Mouse (Mus musculus) embryonic fibroblast, embryonic 13.5 days (primary cell): ENCODE results near the gene Opalin.

Source experiments
- CTCF ChIP-seq: IDR thresholded peaks from 2 replicates; pipeline ENCODE4 v1.5.1; 2011; ENCODE audit warnings: mild to moderate bottlenecking, control low read depth, low read length, moderate library complexity, borderline replicate concordance; ENCODE audit not compliant: insufficient read depth
- POLR2A ChIP-seq: IDR thresholded peaks from 2 replicates; pipeline ENCODE4 v1.6.1; 2011; ENCODE audit warnings: low read depth, mild to moderate bottlenecking, control low read depth, low read length, moderate library complexity

DNA sequence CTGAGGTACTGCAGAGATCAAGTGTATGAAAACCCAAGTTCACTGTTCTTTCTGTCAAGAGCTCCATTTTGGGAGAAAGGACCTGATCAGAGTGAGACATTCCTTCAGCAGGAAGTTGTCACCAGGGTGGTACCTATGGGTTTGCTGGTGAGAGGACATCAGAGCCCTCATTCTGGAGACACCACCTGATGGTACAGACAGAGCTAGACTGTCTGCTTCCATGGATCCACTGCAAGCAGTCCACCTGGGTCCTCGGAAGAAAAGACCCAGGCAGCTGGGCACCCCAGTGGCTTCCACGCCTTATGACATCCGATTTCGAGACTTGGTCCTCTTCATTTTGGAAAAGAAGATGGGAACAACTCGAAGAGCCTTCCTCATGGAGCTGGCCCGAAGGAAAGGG is 47.7 kb downstream of the Opalin start, which contains the start of gene Dntt:
- TF ChIP-seq POLR2A: no peak
- no peak for TF ChIP-seq CTCF
